Mouse (Mus musculus) midbrain, embryonic 16.5 days (tissue): ENCODE data around the gene Pard3b. TPM values are rescaled to one million over a fixed set of nuclear protein-coding genes. Genes with fewer than 3 reads are reported as not detected.

Experiments used
- ATAC-seq: fragments of 200-750 bp; cut with Nextera tagmentation; 2 replicates; pipeline ENCODE4 v1.8.0; 2017; ENCODE audit warnings: moderate TSS enrichment
- H3K27ac ChIP-seq: fragments of 300-500 bp; sonication (generic); 2 replicates; pipeline ENCODE4 v1.5.1; 2014; ENCODE audit warnings: mild to moderate bottlenecking, low read length, mixed read lengths
- H3K27me3 ChIP-seq: fragments of 300-500 bp; sonication (generic); 2 replicates; pipeline ENCODE4 v1.6.1; 2014; ENCODE audit warnings: low read depth, low read length, mixed read lengths; ENCODE audit not compliant: control insufficient read depth, insufficient read depth
- H3K36me3 ChIP-seq: fragments of 300-500 bp; sonication (generic); 2 replicates; pipeline ENCODE4 v1.6.1; 2014; ENCODE audit warnings: mild to moderate bottlenecking, low read length, moderate library complexity, mixed read lengths; ENCODE audit not compliant: control insufficient read depth, insufficient read depth
- H3K4me1 ChIP-seq: fragments of 300-500 bp; sonication (generic); 2 replicates; pipeline ENCODE4 v1.6.1; 2014; ENCODE audit warnings: mild to moderate bottlenecking, low read length, mixed read lengths; ENCODE audit not compliant: control insufficient read depth, insufficient read depth
- H3K4me2 ChIP-seq: fragments of 300-500 bp; sonication (generic); 2 replicates; pipeline ENCODE4 v1.6.1; 2014; ENCODE audit warnings: mild to moderate bottlenecking, low read length, mixed read lengths
- H3K4me3 ChIP-seq: fragments of 300-500 bp; sonication (generic); 2 replicates; pipeline ENCODE4 v1.5.1; 2014; ENCODE audit warnings: low read depth, mild to moderate bottlenecking, low read length, moderate library complexity, mixed read lengths
- H3K9ac ChIP-seq: fragments of 300-500 bp; sonication (generic); 2 replicates; pipeline ENCODE4 v1.6.1; 2014; ENCODE audit warnings: low read depth, low read length, mixed read lengths
- H3K9me3 ChIP-seq: fragments of 300-500 bp; sonication (generic); replicated peaks from 2 replicates; pipeline ENCODE4 v1.6.1; 2014; ENCODE audit warnings: mild to moderate bottlenecking, low read length, mixed read lengths; ENCODE audit not compliant: control insufficient read depth, poor library complexity, severe bottlenecking
- WGBS: fragments of 180-500 bp; shearing (Covaris S2); extraction: QIAGEN DNeasy Blood & Tissue Kit; methylation state at CpG from one replicate; pipeline ENCODE4 v1.1.7; 2014; 5-methylcytosine and 5-hydroxymethylcytosine counted together
- polyA plus RNA-seq: library from polyadenylated mRNA; unstranded; fragments of >200 nt; fragmentation: Nextera tagmentation; extraction: Ambion mirVana; gene quantifications from 2 replicates; pipeline ENCODE4 v1.2.1, GENCODE M21; 2015

The Pard3b gene
- polyA plus RNA-seq, 1 experiment from 2014 or later: 7.2 TPM

DNA sequence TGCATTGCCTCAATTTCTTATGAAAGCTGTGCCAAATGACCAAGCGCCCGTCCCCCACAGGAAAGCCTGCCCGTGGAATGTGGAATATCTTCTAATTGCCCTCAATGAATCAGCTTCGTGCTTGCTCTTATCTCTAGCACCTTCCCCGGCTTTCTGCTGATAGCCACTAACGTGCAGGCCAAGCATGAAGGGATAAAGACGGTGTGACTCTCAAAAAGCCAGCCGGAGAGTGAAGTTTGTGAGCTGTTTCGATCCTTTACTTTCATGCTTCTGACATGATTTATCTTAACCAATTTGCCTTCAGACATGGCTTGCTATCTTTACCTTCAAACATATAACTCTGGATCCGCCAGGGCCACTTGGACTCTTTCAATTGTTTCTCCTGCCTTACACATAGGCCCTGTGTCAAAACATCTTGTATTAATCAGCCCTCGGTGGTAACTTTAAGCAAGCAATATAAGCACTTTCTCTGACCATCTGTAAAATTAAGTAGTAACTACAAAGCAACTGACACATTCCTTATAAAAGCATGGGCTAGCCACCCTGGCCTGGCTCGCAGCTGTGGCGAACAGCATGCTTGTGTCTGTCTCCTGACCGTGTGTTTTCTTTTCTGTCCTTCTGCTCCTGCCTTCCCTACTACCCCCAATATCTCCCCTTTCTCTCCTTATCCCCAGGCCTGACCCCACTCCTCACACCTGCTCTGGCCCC lies 744.3 kb downstream of the Pard3b start:
- Histone ChIP-seq H3K9ac (no peak overlapping the region), H3K4me3 (no peak overlapping the region), H3K4me1 (no peaks in the 10 kb centered on the region; the same call in 1 of the 2 replicates), H3K9me3 (no peaks in the 10 kb centered on the region), H3K27me3 (no peaks in the 10 kb centered on the region), H3K4me2 (no peak overlapping the region), H3K36me3 (no peaks in the 10 kb centered on the region), H3K27ac (no peak overlapping the region)
- WGBS: 50% methylated on average over 14 of the region's 14 CpGs
- ATAC-seq: no peak

DNA sequence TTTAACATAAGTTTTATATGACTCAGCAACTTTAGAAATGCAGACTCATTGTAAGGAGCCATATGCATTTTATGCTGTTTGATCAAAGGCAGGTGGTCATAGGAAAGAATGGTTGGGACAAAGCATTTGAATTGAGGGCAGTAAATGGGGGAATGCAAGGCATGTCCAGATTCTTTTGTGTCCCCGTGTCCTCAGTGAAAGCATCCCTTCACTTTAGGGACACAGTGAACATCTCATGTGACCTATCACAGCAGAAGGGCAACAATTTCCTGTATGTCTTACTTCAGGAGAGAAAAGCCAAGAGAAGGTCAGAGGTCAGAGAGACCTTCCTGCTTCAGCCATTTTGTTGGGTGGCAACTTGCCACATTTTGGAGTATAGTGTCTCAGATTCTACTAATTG lies 745.6 kb downstream of the Pard3b start:
- Histone ChIP-seq H3K4me2 (no peak overlapping the region), H3K27ac (no peak overlapping the region), H3K36me3 (no peaks in the 10 kb centered on the region), H3K4me1 (no peaks in the 10 kb centered on the region; the same call in 1 of the 2 replicates), H3K9ac (no peak overlapping the region), H3K9me3 (no peaks in the 10 kb centered on the region), H3K4me3 (no peak overlapping the region), H3K27me3 (no peaks in the 10 kb centered on the region)
- no peak for ATAC-seq
- WGBS: 91% methylated on average over 1 of the region's 1 CpGs

DNA sequence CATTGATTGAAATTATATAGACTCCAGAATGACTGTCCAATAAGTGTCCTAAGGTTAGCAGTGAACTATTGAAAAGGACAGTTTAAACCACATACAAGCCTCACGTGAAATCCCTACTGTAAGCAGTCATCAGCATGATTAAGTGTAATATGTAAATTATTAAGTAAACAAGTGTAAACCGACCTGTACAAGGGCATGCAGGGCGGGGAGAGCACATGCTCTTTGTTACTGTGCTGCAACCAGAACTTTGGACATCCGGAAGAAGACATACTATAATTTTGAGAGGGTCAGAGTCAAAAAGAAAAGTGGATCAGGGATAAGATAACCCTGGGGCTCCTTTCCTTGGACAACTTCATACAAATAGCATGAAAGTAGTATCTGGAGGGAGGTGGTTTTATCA lies 749.4 kb downstream of the Pard3b start:
- 87% methylated on average over 4 of the region's 4 CpGs for WGBS
- H3K9me3 ChIP-seq: no peaks in the 10 kb centered on the region
- no peak for ATAC-seq

DNA sequence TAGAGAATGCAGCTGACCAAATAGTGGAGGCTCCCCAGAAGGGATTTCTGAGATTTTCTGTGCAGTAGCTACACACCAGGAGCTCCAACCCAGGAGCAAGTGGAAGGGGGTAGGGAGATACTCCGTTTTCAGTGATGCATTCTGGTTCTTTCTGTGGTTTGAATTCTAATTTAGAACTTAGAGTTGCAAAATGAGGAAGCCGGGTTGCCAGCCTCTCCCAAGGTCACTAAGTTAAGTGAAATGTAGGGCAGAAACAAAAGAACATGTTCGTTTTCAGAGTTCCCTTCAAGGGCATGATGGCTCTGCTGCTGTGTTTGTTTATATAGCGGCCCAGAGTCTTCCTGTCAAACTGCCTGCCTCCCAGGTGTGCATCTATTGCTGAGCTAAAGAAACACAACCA lies 754.2 kb downstream of the Pard3b start:
- no peak for ATAC-seq
- 57% methylated on average over 4 of the region's 4 CpGs for WGBS
- Histone ChIP-seq H3K9me3 (no peaks in the 10 kb centered on the region), H3K4me3 (no peak overlapping the region), H3K9ac (no peak overlapping the region), H3K36me3 (no peaks in the 10 kb centered on the region), H3K27ac (no peak overlapping the region), H3K4me1 (peaks cover 2% of the 10 kb centered on the region; the same call in 1 of the 2 replicates), H3K4me2 (no peak overlapping the region), H3K27me3 (no peaks in the 10 kb centered on the region)

More for the DNA sequence above, 749.4 kb downstream of the Pard3b start:
- Histone ChIP-seq H3K27ac (no peak overlapping the region), H3K4me3 (no peak overlapping the region), H3K9ac (no peak overlapping the region), H3K36me3 (no peaks in the 10 kb centered on the region), H3K27me3 (no peaks in the 10 kb centered on the region), H3K4me1 (peaks cover under 1% of the 10 kb centered on the region; the same call in 1 of the 2 replicates), H3K4me2 (no peak overlapping the region)

DNA sequence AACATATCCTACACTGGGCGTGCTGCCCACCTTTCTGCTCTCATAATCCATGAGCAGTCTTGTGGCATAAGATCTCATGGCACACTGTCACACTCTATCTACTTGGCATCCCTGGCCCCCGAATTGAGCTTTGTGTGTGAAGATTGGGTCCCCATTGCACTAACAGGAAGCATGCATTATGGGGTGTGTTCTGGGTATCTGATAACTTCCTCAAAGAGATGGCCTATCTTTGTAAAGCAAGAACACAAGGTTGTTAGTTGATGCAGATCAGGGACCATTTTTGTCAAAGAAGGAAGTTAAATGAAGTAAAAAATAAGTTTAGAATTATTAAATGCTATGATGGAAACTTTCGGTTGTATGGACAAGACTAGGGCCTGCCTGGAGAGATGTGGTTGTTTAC lies 755.9 kb downstream of the Pard3b start:
- Histone ChIP-seq H3K27ac (no peak overlapping the region), H3K4me2 (no peak overlapping the region), H3K9ac (no peak overlapping the region), H3K4me3 (no peak overlapping the region), H3K36me3 (no peaks in the 10 kb centered on the region), H3K4me1 (peaks cover 2% of the 10 kb centered on the region; the same call in 1 of the 2 replicates), H3K9me3 (no peaks in the 10 kb centered on the region), H3K27me3 (no peaks in the 10 kb centered on the region)
- no peak for ATAC-seq
- 96% methylated on average over 3 of the region's 3 CpGs for WGBS

DNA sequence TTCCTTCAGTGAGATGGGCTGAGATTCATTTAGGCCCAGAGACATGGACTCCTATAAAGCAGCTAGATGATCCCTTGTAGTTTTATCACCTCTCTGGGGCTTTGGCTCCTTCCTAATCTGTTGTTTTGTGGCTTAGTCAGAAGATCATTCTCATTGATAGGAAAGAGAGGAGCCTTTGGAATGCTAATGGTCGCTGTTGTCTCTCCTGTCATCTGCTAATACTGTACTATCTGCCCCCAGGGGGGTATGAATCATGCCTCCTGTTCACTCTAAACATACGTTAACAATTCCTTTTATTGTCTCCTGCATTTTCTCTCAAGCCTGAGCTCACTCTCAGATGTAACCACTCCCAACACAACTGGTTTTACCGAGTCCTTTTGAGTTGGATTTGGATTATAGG lies 759.6 kb downstream of the Pard3b start:
- no peaks in the 10 kb centered on the region for H3K36me3 ChIP-seq
- H3K9me3 ChIP-seq: no peaks in the 10 kb centered on the region
- no peaks in the 10 kb centered on the region for H3K27me3 ChIP-seq
- no peak overlapping the region for H3K4me2 ChIP-seq
- no peaks in the 10 kb centered on the region; the same call in 1 of the 2 replicates for H3K4me1 ChIP-seq
- ATAC-seq: no peak
- H3K27ac ChIP-seq: no peak overlapping the region
- no peak overlapping the region for H3K9ac ChIP-seq
- 17% methylated on average over 3 of the region's 3 CpGs for WGBS
- no peak overlapping the region for H3K4me3 ChIP-seq

DNA sequence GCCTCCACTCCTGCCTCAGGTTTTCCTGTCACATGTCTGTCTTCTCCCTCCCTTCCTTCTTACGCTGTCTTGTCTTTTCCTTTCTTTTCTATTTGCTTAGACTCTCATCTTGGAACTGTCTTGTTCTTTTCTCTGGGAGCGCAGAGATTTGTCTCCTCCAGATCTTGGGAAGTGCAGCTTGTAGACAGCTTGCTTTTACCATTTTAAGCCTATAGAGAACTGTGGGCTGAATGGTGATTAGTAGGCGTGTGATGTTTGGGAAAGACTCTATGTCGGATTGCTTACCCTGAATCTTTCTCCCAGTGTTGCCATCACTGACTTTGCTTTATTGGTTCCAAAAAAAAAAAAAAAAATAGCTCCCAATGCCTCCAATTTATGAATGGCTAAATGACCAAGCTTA lies 760.1 kb downstream of the Pard3b start:
- Histone ChIP-seq H3K36me3 (no peaks in the 10 kb centered on the region), H3K4me2 (no peak overlapping the region), H3K9ac (no peak overlapping the region), H3K27me3 (no peaks in the 10 kb centered on the region), H3K4me1 (no peaks in the 10 kb centered on the region), H3K9me3 (no peaks in the 10 kb centered on the region), H3K4me3 (no peak overlapping the region), H3K27ac (no peak overlapping the region)
- no peak for ATAC-seq
- 74% methylated on average over 4 of the region's 4 CpGs for WGBS

DNA sequence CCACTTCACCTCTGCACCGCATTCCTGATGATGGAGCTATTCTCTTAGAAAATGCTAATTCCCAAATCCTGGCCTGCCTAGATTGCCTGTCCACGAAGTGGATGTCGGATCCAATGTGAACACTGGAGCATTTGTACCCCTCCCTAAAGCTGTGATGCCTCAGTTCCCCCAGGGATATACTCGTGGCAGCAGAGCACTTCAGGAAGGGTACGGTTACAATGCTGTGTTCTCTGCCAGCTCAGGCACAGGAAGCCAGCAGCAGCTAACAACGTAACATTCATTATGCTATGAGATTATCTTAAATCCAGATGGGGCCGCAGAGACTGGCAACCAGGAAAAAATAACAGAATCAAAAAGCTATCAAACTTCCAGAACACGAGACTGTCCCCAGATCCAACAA lies 766.4 kb downstream of the Pard3b start:
- no peak overlapping the region for H3K27ac ChIP-seq
- H3K9me3 ChIP-seq: no peaks in the 10 kb centered on the region
- 0 out of 2 replicates have a peak, but pooled peaks cover 4% of the 10 kb centered on the region for H3K4me1 ChIP-seq
- no peaks in the 10 kb centered on the region for H3K27me3 ChIP-seq
- H3K4me3 ChIP-seq: no peak overlapping the region
- ATAC-seq: no peak
- WGBS: 41% methylated on average over 8 of the region's 8 CpGs
- H3K4me2 ChIP-seq: no peak overlapping the region
- no peaks in the 10 kb centered on the region for H3K36me3 ChIP-seq
- no peak overlapping the region for H3K9ac ChIP-seq

DNA sequence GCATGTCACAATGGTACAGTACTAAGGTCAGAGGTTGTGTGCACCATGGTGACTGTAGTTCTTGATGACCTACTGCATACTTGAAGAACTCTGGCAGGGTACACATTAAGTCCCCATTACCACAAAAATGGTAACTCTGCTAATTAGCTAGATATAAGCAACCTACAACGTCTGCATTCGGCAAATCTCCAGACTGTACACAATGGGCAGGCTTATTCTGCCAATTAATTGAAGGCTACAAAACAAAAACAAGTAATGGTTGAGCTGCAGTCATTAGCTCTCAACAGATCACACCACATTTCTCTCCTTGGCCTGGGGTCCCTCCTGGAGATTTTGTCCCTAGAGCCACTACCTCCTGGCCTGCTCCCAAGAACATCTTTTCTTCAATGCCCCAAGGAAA lies 772.7 kb downstream of the Pard3b start:
- Histone ChIP-seq H3K4me3 (no peak overlapping the region), H3K27ac (no peak overlapping the region), H3K9ac (no peak overlapping the region), H3K4me1 (no peaks in the 10 kb centered on the region), H3K27me3 (no peaks in the 10 kb centered on the region), H3K9me3 (no peaks in the 10 kb centered on the region), H3K4me2 (no peak overlapping the region), H3K36me3 (no peaks in the 10 kb centered on the region)
- ATAC-seq: no peak
- 61% methylated on average over 2 of the region's 2 CpGs for WGBS
